Mouse (Mus musculus): ENCODE measurements at regions not wholly inside any gene's neighbourhood (a gene's known extent, or its start where the extent isn't known, plus 50 kb on each side); places are given as distances from the start of the nearest gene placed in this dataset.

GRCm38 (mm10) chr13:57365096-57365495, 469.3 kb upstream of the Trpc7 start:
- in situ Hi-C loops (cut with MboI; ENCODE audit: low pct_ligation_motif_present, low pct_unique_long_range_greater_than_20kb, low sequenced_read_pairs), result no loop called here
- peaks cover 89% of the 10 kb centered on the region for H3K9me3 ChIP-seq (replicated peaks; ENCODE audit: low read length)
- dilution Hi-C loops (cut with MboI; ENCODE audit: extremely low pct_ligation_motif_present, extremely low pct_unique_long_range_greater_than_20kb, low sequenced_read_pairs), result no loop called here

DNA sequence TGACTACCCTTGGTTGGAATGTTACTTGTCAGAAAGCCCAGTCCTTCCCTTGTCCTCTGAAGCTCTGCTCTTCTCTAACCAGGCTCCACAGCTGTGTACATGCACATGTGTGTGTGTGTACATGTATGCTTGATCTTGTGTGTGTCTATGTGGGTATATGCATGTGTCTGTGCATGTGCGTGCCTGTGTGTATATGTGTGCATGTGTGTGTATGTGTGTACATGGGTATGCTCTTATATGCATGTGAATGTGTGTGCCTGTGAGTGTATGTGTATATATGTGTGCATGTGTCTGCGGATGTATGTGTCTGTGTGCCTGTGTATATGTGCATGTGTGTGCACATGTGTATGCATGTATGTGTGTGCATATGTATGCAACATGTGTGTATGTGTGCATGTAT, 468.6 kb upstream of the Trpc7 start:
- dilution Hi-C loops (cut with MboI; ENCODE audit: extremely low pct_ligation_motif_present, extremely low pct_unique_long_range_greater_than_20kb, low sequenced_read_pairs), result no loop called here
- H3K36me3 ChIP-seq (replicated peaks in 1 of 2; ENCODE audit: control insufficient read depth in 1 of 2, insufficient read depth in 1 of 2, low read length in 1 of 2), result no peaks in the 10 kb centered on the region
- H3K4me2 ChIP-seq (ENCODE audit: insufficient read depth, low read depth, poor library complexity, severe bottlenecking), result no peak overlapping the region
- no peak overlapping the region for H3K4me3 ChIP-seq (replicated peaks in 1 of 3; ENCODE audit: low read depth in 2 of 3, low read length in 2 of 3, poor library complexity in 1 of 3)
- no peak overlapping the region; the same call in 1 of the 2 replicates for H3K27ac ChIP-seq (ENCODE audit: insufficient read depth, low read depth)
- in situ Hi-C loops (cut with MboI; ENCODE audit: low pct_ligation_motif_present, low pct_unique_long_range_greater_than_20kb, low sequenced_read_pairs), result no loop called here
- H3K4me1 ChIP-seq (ENCODE audit: control insufficient read depth in 1 of 2, insufficient read depth in 2 of 2), result no peaks in the 10 kb centered on the region
- no peaks in the 10 kb centered on the region for H3K79me2 ChIP-seq (replicated peaks; ENCODE audit: control insufficient read depth, extremely low read depth, insufficient read depth, poor library complexity, severe bottlenecking)
- H3K9me3 ChIP-seq (replicated peaks; ENCODE audit: low read length), result peaks cover 87% of the 10 kb centered on the region
- no peak for DNase-seq (ENCODE audit: extremely low read depth)
- no peak overlapping the region for H3K9ac ChIP-seq (ENCODE audit: insufficient read depth, low read depth)
- TF ChIP-seq MYC (IDR thresholded peaks at IDR 0.05; ENCODE audit: low read depth, low read length) (no peak), RCOR1 (conservative IDR thresholded peaks at IDR 0.05; ENCODE audit: low read depth, low read length) (no peak), MAX (IDR thresholded peaks at IDR 0.05; ENCODE audit: low read length) (no peak), GABPA (IDR thresholded peaks at IDR 0.05; ENCODE audit: insufficient replicate concordance, low read depth, low read length) (no peak), MEF2A (IDR thresholded peaks at IDR 0.05; ENCODE audit: borderline replicate concordance, low read depth, low read length) (no peak), ETS1 (conservative IDR thresholded peaks at IDR 0.05; ENCODE audit: low read depth, low read length) (no peak), SMC3 (IDR thresholded peaks at IDR 0.05; ENCODE audit: low read depth, low read length) (no peak), UBTF (IDR thresholded peaks at IDR 0.05; ENCODE audit: low read depth, low read length) (no peak), E2F4 (IDR thresholded peaks at IDR 0.05; ENCODE audit: insufficient replicate concordance, low read depth, low read length) (no peak), USF1 (IDR thresholded peaks at IDR 0.05; ENCODE audit: low read depth, low read length) (no peak), KAT2A (IDR thresholded peaks at IDR 0.05; ENCODE audit: insufficient replicate concordance, low read length) (no peak), JUND (conservative IDR thresholded peaks at IDR 0.05; ENCODE audit: low read depth, low read length) (no peak), ZKSCAN1 (IDR thresholded peaks at IDR 0.05; ENCODE audit: borderline replicate concordance, low read depth, low read length) (no peak), NELFE (IDR thresholded peaks at IDR 0.05; ENCODE audit: low read depth, low read length) (no peak), PAX5 (IDR thresholded peaks at IDR 0.05; ENCODE audit: low read length) (no peak), ZMIZ1 (IDR thresholded peaks at IDR 0.05; ENCODE audit: low read depth, low read length) (no peak), POLR2A (IDR thresholded peaks at IDR 0.05; ENCODE audit: low read depth, low read length) (no peak), IRF4 (IDR thresholded peaks at IDR 0.05; ENCODE audit: low read depth, low read length) (no peak), TBP (conservative IDR thresholded peaks at IDR 0.05; ENCODE audit: low read depth, low read length) (no peak)
- H3K27me3 ChIP-seq (replicated peaks), result no peaks in the 10 kb centered on the region

More at GRCm38 (mm10) chr13:57365096-57365495, 469.3 kb upstream of the Trpc7 start:
- no peak overlapping the region for H3K4me2 ChIP-seq (ENCODE audit: insufficient read depth, low read depth, poor library complexity, severe bottlenecking)
- DNase-seq (ENCODE audit: extremely low read depth), result no peak
- H3K36me3 ChIP-seq (replicated peaks in 1 of 2; ENCODE audit: control insufficient read depth in 1 of 2, insufficient read depth in 1 of 2, low read length in 1 of 2), result no peaks in the 10 kb centered on the region
- H3K4me3 ChIP-seq (replicated peaks in 1 of 3; ENCODE audit: low read depth in 2 of 3, low read length in 2 of 3, poor library complexity in 1 of 3), result no peak overlapping the region
- H3K27me3 ChIP-seq (replicated peaks), result no peaks in the 10 kb centered on the region
- no peaks in the 10 kb centered on the region for H3K4me1 ChIP-seq (ENCODE audit: control insufficient read depth in 1 of 2, insufficient read depth in 2 of 2)
- H3K27ac ChIP-seq (ENCODE audit: insufficient read depth, low read depth), result no peak overlapping the region
- no peak overlapping the region for H3K9ac ChIP-seq (ENCODE audit: insufficient read depth, low read depth)
- no peak for TF ChIP-seq CHD1 (IDR thresholded peaks at IDR 0.05; ENCODE audit: low read depth, low read length)
- H3K79me2 ChIP-seq (replicated peaks; ENCODE audit: control insufficient read depth, extremely low read depth, insufficient read depth, poor library complexity, severe bottlenecking), result no peaks in the 10 kb centered on the region

Measured in CH12.LX (cell line).